Mouse (Mus musculus) limb, embryonic 12.5 days (tissue): Measurements from ENCODE around the gene Sdk2. TPM values are rescaled to one million over a fixed set of nuclear protein-coding genes. Genes with fewer than 3 reads are reported as not detected.

Experiments used
- ATAC-seq: fragments of 200-750 bp; cut with Nextera tagmentation; 2 replicates; pipeline ENCODE4 v1.8.0; 2017; ENCODE audit warnings: low read depth, moderate TSS enrichment; ENCODE audit not compliant: insufficient number of reproducible peaks, insufficient read depth, low FRiP score, low TSS enrichment
- H3K27ac ChIP-seq: fragments of 300-500 bp; sonication (generic); 2 replicates; pipeline ENCODE4 v1.5.1; 2016; ENCODE audit warnings: mild to moderate bottlenecking, moderate library complexity
- H3K27me3 ChIP-seq: fragments of 300-500 bp; sonication (generic); 2 replicates; pipeline ENCODE4 v1.6.1; 2016; ENCODE audit warnings: mild to moderate bottlenecking, moderate library complexity
- H3K36me3 ChIP-seq: fragments of 300-500 bp; sonication (generic); 2 replicates; pipeline ENCODE4 v1.6.1; 2016; ENCODE audit warnings: mild to moderate bottlenecking, moderate library complexity
- H3K4me1 ChIP-seq: fragments of 300-500 bp; sonication (generic); replicated peaks from 2 replicates; pipeline ENCODE4 v1.6.1; 2016
- H3K4me2 ChIP-seq: fragments of 300-500 bp; sonication (generic); 2 replicates; pipeline ENCODE4 v1.6.1; 2016; ENCODE audit warnings: mild to moderate bottlenecking, moderate library complexity
- H3K4me3 ChIP-seq: fragments of 300-500 bp; sonication (generic); replicated peaks from 2 replicates; pipeline ENCODE4 v1.5.1; 2016; ENCODE audit warnings: mild to moderate bottlenecking
- H3K9ac ChIP-seq: fragments of 300-500 bp; sonication (generic); replicated peaks from 2 replicates; pipeline ENCODE4 v1.6.1; 2016; ENCODE audit warnings: mild to moderate bottlenecking, moderate library complexity
- H3K9me3 ChIP-seq: fragments of 300-500 bp; sonication (generic); 2 replicates; pipeline ENCODE4 v1.6.1; 2016; ENCODE audit warnings: mild to moderate bottlenecking, moderate library complexity
- whole genome bisulfite sequencing: fragments of 180-500 bp; shearing (Covaris S2); methylation state at CpG from one replicate; pipeline ENCODE4 v1.1.7; 2016; 5-methylcytosine and 5-hydroxymethylcytosine counted together
- polyA plus RNA-seq: library from polyadenylated mRNA; unstranded; fragments of >200 nt; fragmentation: Nextera tagmentation; extraction: Ambion mirVana; gene quantifications from 2 replicates; pipeline ENCODE4 v1.2.1, GENCODE M21; 2016

The Sdk2 gene
- polyA plus RNA-seq, 1 experiment from 2014 or later, result 2.3 TPM

DNA sequence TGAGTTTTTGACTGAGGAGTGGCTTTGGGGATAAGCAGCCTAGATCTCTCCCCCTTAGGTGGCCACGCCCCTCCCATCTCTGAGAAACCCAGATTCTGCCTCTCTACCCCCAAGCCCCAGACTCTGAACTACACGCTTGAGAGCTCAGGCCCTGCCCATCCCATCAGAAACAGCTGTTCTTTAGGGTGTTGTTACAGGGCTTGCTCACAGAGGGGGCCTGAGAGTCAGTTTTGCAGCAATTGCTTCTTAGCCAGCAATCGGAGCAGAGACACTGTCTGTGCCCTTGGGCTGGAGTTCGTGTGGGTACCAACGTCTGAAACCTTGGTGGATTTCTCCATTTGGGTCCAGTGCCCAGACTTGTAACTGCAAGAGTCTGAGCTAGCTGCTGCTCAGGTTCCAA, 1.5 kb upstream of the Sdk2 start:
- ATAC-seq, result no peak
- H3K4me3 ChIP-seq, result no peak overlapping the region
- peak overlapping the region; percentile 42; the same call in 1 of the 2 replicates for H3K27ac ChIP-seq
- H3K36me3 ChIP-seq, result no peaks in the 10 kb centered on the region
- 5% methylated on average over 5 of the region's 5 CpGs for WGBS
- no peak overlapping the region; the same call in 1 of the 2 replicates for H3K9ac ChIP-seq
- no peaks in the 10 kb centered on the region for H3K9me3 ChIP-seq
- H3K4me1 ChIP-seq, result peaks cover 40% of the 10 kb centered on the region
- H3K27me3 ChIP-seq, result peaks cover 81% of the 10 kb centered on the region
- no peak overlapping the region; the same call in 1 of the 2 replicates for H3K4me2 ChIP-seq

DNA sequence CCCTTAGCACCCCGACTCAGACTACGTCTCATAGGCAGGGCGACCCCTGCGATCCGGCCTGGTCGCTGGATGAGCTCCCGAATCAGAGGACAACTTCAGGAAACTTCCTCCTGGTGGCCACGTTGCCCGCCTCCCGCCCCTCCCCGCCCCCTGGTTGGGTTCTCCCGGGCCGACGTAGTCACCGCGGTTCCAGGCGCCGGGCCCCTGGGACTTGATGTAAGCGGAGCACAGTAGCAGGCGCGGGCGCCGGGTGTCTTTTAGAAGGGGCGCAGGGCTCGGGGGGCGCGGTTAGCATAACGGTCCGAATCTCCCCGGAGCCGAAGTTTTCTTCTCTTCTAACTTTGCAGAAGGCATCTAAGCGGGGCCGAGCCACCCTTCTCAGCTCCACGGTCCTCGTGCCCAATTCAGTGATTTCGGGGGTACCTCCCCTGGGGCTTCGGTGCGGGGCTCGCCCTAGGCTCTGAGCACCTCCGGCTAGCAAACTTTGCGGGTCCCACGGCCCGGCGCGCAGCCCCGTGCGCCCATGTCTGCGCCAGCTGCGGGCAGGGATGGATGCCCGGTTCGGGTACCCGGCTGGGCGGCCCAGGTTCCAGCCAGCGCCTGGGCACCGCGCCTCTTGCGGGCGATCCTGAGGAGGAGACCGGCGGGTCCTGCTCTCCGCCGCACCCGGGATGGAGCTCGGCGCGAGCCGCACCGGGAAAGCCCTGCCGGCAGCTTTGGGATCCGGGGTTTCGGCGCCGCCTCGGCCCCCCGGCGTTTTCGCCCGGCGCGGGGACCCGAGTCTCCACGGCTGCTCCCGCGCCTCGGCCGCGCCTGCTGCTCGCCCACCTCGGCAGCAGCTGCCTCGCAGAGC, 522 bp downstream of the Sdk2 start:
- Histone ChIP-seq H3K4me2 (peak overlapping the region; percentile 99), H3K9ac (peak overlapping the region; percentile 78), H3K36me3 (no peaks in the 10 kb centered on the region), H3K4me1 (peaks cover 51% of the 10 kb centered on the region), H3K9me3 (no peaks in the 10 kb centered on the region), H3K27ac (peak overlapping the region; percentile 89), H3K27me3 (peaks cover 82% of the 10 kb centered on the region), H3K4me3 (peak overlapping the region; percentile 63)
- WGBS, result under 1% methylated on average over 89 of the region's 90 CpGs
- ATAC-seq, result peak; percentile 9; the same call in 1 of the 2 replicates

DNA sequence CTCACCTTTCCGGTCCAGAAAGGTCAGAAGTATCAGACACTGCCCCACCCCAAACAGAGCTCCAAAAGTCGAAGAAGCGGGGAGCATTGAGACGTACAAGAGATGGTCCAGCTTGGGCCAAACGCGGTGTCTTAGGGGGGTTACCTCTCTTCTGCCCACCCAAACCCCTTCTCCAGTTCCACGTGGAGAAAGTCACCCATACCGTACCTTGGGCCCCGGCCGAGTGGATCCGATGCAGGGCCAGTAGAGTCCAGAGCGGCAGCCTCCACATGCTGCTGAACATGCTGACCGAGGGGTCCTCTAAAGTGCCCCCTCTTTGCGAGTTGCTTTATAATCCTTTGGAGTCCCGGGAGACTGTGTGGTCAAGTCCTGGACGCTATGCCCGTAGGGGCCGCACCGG, 1.2 kb downstream of the Sdk2 start:
- no peaks in the 10 kb centered on the region for H3K36me3 ChIP-seq
- H3K4me3 ChIP-seq, result peak overlapping the region; percentile 63
- peaks cover 58% of the 10 kb centered on the region for H3K4me1 ChIP-seq
- no peak overlapping the region for H3K27ac ChIP-seq
- H3K9me3 ChIP-seq, result no peaks in the 10 kb centered on the region
- peak overlapping the region; percentile 78 for H3K9ac ChIP-seq
- H3K4me2 ChIP-seq, result peak overlapping the region; percentile 99
- 0 out of 2 replicates have a peak, but pooled peaks have one; percentile 11 for ATAC-seq
- peaks cover 82% of the 10 kb centered on the region for H3K27me3 ChIP-seq
- 2% methylated on average over 19 of the region's 19 CpGs for WGBS

DNA sequence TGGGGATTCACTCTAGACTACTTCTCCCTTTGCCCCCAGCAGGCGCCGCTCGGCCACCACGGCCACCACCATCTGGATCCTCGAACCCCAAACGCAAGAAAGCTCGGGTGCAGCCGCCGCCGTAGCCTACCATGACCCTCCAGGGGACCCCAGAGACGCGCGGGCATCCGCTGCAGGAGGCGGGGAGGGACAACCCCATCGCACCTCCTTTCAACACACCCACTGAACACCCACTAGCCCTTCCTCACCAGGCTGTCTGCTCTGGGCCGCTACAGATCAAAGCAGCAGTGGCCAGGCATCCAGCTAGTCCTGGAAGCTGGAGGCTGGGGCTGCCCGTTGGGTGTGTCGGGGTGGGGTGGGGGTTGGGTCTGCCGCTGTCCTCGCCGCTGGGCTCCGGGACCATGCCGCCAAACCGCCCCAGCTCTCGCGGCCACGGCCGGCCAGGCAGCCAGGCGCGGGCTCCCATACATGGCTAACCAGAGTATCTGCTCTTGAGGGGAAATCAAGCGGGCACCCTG, 1.9 kb downstream of the Sdk2 start:
- ATAC-seq, result no peak
- under 1% methylated on average over 31 of the region's 32 CpGs for WGBS
- no peak overlapping the region for H3K27ac ChIP-seq
- H3K4me1 ChIP-seq, result peaks cover 59% of the 10 kb centered on the region
- peak overlapping the region; percentile 63 for H3K4me3 ChIP-seq
- H3K9me3 ChIP-seq, result no peaks in the 10 kb centered on the region
- peaks cover 82% of the 10 kb centered on the region for H3K27me3 ChIP-seq
- peak overlapping the region; percentile 99 for H3K4me2 ChIP-seq
- no peaks in the 10 kb centered on the region for H3K36me3 ChIP-seq
- H3K9ac ChIP-seq, result peak overlapping the region; percentile 53

DNA sequence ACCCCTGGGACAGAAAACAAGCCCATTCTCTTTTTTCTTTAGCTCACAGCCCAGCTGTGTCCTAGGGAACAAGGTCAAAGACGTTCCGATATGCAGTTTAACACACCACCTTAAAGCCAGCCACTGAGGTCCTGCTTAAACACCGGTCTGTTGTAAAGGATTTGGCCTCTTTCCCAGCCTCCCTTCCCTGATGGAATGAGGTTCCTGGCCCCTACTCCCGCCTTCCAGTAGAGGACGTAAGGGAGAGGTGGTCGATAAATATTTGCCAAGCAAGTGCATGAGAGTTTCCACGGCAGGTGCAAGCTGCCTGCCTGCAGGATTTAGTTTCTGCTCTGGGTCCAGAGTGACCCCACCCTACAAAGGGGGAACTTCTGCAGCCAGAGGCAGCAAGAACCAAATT, 4.9 kb downstream of the Sdk2 start:
- Histone ChIP-seq H3K27ac (peak overlapping the region; percentile 1; the same call in 1 of the 2 replicates), H3K9ac (no peak overlapping the region), H3K9me3 (no peaks in the 10 kb centered on the region), H3K4me1 (peaks cover 47% of the 10 kb centered on the region), H3K36me3 (no peaks in the 10 kb centered on the region), H3K4me2 (no peak overlapping the region), H3K4me3 (no peak overlapping the region), H3K27me3 (peaks cover 78% of the 10 kb centered on the region)
- 60% methylated on average over 7 of the region's 7 CpGs for WGBS
- ATAC-seq, result no peak

DNA sequence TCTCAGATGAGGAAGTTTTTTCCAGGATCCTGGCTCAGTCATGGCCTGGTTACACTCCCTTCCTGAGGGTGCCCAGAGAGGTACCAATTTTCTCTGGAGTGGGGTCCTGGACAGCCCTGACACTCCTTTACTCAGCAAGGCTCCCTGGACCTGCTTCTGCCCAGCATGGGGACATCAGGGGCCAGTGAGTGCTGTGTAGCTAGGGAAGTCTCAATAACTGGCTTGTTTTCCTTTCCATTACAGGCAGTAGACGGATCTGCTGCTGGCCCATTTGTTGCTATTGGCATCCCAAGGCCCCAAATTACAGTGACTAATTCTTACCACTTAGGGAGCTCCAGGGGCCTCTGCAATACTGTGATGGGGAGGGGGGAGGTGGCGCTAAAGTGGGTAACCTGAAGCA, 5.6 kb downstream of the Sdk2 start:
- 32% methylated on average over 2 of the region's 2 CpGs for WGBS

DNA sequence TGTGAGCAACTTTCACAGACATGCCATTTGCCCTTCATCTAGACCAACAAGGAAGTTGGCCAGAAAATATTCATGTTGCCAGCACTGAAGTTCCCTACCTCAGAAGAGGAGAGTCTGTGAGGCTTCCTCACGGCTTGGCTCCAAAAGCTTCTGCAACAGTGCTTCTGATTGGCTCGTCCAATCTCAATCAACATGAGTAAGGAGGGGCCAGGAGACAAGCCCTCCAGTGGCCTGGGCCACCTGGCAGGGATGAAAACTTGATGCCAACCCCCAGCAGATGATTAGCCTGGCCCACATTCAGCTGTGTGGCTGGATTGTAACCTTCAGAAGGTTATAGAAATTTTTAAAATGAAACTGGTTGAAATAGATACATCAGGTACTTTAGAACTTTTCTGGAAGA, 10.5 kb downstream of the Sdk2 start:
- H3K27me3 ChIP-seq, result peaks cover 33% of the 10 kb centered on the region
- no peaks in the 10 kb centered on the region for H3K36me3 ChIP-seq
- 42% methylated on average over 2 of the region's 2 CpGs for WGBS
- ATAC-seq, result no peak
- no peak overlapping the region for H3K4me2 ChIP-seq
- no peak overlapping the region for H3K27ac ChIP-seq
- H3K9me3 ChIP-seq, result no peaks in the 10 kb centered on the region
- no peak overlapping the region for H3K9ac ChIP-seq
- H3K4me1 ChIP-seq, result peaks cover 16% of the 10 kb centered on the region
- no peak overlapping the region for H3K4me3 ChIP-seq

More for the DNA sequence above, 5.6 kb downstream of the Sdk2 start:
- peak overlapping the region; percentile 20; the same call in 1 of the 2 replicates for H3K27ac ChIP-seq
- no peak overlapping the region for H3K9ac ChIP-seq
- H3K4me1 ChIP-seq, result peaks cover 45% of the 10 kb centered on the region
- no peaks in the 10 kb centered on the region for H3K9me3 ChIP-seq
- no peaks in the 10 kb centered on the region for H3K36me3 ChIP-seq
- H3K27me3 ChIP-seq, result peaks cover 74% of the 10 kb centered on the region
- ATAC-seq, result no peak
- no peak overlapping the region for H3K4me2 ChIP-seq
- H3K4me3 ChIP-seq, result no peak overlapping the region

DNA sequence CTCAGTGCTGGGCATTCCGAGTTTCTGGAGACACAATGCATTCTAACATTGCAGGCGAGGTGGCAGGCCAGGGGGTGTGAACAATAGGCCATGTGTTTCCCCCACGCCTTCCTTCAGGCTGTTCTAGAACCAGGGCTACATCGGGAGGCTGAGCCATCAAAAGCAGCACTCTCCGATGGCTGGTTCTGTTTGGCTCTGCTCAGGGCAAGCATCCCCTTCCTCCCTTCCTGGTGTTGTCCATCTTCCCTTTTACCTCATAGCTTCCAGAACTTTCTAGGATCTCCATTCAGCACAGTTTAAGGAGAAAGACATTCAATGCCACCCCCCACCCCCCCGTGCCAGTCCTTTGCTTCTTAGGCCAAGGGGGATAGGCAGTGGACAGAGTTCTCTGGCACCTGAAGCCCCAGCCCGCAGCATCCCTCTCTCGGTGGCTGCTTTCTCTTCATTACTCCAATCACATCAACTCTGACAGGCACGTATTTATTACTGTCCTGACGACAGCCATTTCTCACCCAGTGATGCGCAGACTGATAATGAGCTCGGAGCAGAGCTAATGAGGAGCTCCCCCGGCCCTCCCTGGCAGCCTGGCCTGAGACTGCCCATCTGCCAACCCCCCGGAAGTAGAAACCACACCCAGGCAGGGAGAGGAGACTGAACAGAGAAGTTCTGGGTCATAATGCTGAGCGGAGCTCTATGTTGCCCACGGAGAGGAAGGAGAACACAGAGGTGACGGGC, 12.1 kb downstream of the Sdk2 start:
- H3K27ac ChIP-seq, result no peak overlapping the region
- H3K4me3 ChIP-seq, result no peak overlapping the region
- H3K9me3 ChIP-seq, result no peaks in the 10 kb centered on the region
- 62% methylated on average over 17 of the region's 17 CpGs for WGBS
- H3K9ac ChIP-seq, result no peak overlapping the region
- H3K27me3 ChIP-seq, result peaks cover 17% of the 10 kb centered on the region
- H3K36me3 ChIP-seq, result no peaks in the 10 kb centered on the region
- no peak for ATAC-seq
- H3K4me1 ChIP-seq, result peaks cover 9% of the 10 kb centered on the region
- no peak overlapping the region for H3K4me2 ChIP-seq

DNA sequence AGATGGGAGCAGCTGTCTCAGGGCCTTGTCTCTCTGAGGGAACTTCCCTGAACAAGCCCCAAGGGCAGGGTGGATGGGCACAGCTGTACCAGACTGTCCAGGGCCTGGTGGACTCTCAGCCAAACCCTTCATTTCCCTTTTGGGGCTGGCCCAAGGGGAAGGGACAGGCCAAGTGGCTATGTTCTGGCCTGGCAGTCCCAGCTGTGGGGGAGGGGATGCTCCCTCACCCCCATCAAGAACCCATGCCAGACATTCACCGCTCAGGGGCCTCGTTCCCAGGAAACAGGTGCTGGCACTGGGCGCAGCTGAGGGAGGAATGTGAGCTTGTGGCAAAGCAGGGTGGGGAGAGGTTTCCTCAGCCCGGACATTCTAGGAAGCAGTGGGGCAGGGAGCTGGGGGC, 15.5 kb downstream of the Sdk2 start:
- Histone ChIP-seq H3K4me3 (no peak overlapping the region), H3K4me2 (no peak overlapping the region), H3K27ac (no peak overlapping the region), H3K9ac (no peak overlapping the region), H3K27me3 (0 out of 2 replicates have a peak, but pooled peaks cover 2% of the 10 kb centered on the region), H3K9me3 (peaks cover 6% of the 10 kb centered on the region; the same call in 1 of the 2 replicates), H3K4me1 (peaks cover 24% of the 10 kb centered on the region), H3K36me3 (0 out of 2 replicates have a peak, but pooled peaks cover 3% of the 10 kb centered on the region)
- WGBS, result 54% methylated on average over 4 of the region's 4 CpGs
- no peak for ATAC-seq

DNA sequence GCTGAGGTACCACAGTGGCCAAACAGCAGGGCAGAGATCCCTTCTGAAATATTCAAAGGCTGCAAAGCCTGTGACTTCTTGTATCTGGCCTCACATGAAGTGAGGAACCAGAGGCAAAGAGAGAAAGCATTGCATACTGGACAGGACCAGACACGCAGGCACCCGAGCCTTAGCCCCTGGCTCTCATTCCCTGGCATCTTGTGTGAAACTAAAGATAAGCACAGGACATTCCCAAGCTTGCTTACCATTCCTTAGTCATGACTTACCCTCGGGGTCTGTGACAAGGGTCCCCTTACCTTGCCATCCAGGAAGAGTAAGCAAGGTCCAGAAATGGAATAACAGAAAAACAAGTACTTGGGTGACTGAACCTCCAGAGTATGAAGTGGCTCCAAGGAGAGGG, 16.3 kb downstream of the Sdk2 start:
- Histone ChIP-seq H3K4me1 (peaks cover 24% of the 10 kb centered on the region), H3K9me3 (peaks cover 6% of the 10 kb centered on the region; the same call in 1 of the 2 replicates), H3K9ac (no peak overlapping the region), H3K36me3 (0 out of 2 replicates have a peak, but pooled peaks cover 3% of the 10 kb centered on the region), H3K27ac (0 out of 2 replicates have a peak overlapping the region, but pooled peaks have one; percentile 4), H3K27me3 (no peaks in the 10 kb centered on the region), H3K4me3 (no peak overlapping the region), H3K4me2 (no peak overlapping the region)
- 75% methylated on average over 3 of the region's 3 CpGs for WGBS
- ATAC-seq, result no peak

DNA sequence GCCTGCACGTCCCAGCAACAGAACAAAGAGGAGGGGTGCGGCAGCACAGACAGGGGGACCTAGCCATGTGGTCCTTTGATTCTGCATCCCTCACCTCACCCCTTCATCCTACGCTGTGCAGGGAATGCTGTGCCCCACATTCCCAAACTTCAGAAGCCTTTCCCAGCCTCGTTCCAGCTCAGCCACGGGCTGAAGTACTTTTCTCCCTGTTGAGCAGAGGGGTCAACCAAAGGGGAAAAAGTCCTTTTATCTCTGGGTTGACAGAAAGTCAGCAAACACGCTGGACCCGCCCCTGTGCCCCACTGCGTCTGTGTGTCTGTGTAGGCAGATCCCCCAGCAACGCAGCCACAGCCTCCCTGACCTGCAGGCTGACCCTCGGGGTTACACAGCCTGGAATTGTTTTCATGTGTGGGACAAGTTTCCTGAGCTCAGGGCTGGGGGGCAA, 18.9 kb downstream of the Sdk2 start:
- Histone ChIP-seq H3K27me3 (no peaks in the 10 kb centered on the region), H3K36me3 (0 out of 2 replicates have a peak, but pooled peaks cover 3% of the 10 kb centered on the region), H3K27ac (peak overlapping the region; percentile 4; the same call in 1 of the 2 replicates), H3K9me3 (peaks cover 6% of the 10 kb centered on the region; the same call in 1 of the 2 replicates), H3K4me2 (peak overlapping the region; percentile 1; the same call in 1 of the 2 replicates), H3K4me1 (peaks cover 20% of the 10 kb centered on the region), H3K9ac (no peak overlapping the region), H3K4me3 (no peak overlapping the region)
- no peak; the same call in 1 of the 2 replicates for ATAC-seq
- WGBS, result 4% methylated on average over 10 of the region's 10 CpGs
